Mouse (Mus musculus) thymus, postnatal 0 days (tissue): ENCODE measurements at regions not wholly inside any gene's neighbourhood (a gene's known extent, or its start where the extent isn't known, plus 50 kb on each side); places are given as distances from the start of the nearest gene placed in this dataset.
A peak's percentile ranks its signal among the peaks of the same experiment; 100 is the strongest.

Experiments used
- DNase-seq: peaks from one replicate; pipeline ENCODE4 v3.0.0-alpha.2; 2015; ENCODE audit warnings: low spot score

GRCm38 (mm10) chr8:115626396-115627136 lies 81.0 kb downstream of the Maf start:
- no peak for DNase-seq

- DNase-seq = no peak
Measured at GRCm38 (mm10) chr8:115625072-115625471, 82.5 kb downstream of the Maf start.

GRCm38 (mm10) chr8:115618049-115618760 lies 89.4 kb downstream of the Maf start:
- DNase-seq = peak; percentile 86

- DNase-seq = no peak
Measured at GRCm38 (mm10) chr8:115616871-115617605, 90.6 kb downstream of the Maf start.

- DNase-seq = no peak
Measured at GRCm38 (mm10) chr8:115613946-115614584, 93.5 kb downstream of the Maf start.

GRCm38 (mm10) chr8:115612119-115612518 lies 95.5 kb downstream of the Maf start:
- DNase-seq = no peak

GRCm38 (mm10) chr8:115599771-115600170 lies 107.8 kb downstream of the Maf start:
- no peak for DNase-seq

GRCm38 (mm10) chr8:115597226-115597953 lies 110.2 kb downstream of the Maf start:
- DNase-seq = no peak

GRCm38 (mm10) chr8:115589721-115590120 lies 117.9 kb downstream of the Maf start:
- DNase-seq = no peak

GRCm38 (mm10) chr8:115589076-115589475 lies 118.5 kb downstream of the Maf start:
- no peak for DNase-seq

- no peak for DNase-seq
Measured at GRCm38 (mm10) chr8:115584311-115584907, 123.2 kb downstream of the Maf start.

- DNase-seq = no peak
Measured at GRCm38 (mm10) chr8:115583221-115583620, 124.4 kb downstream of the Maf start.

- DNase-seq = no peak
Measured at GRCm38 (mm10) chr8:115581940-115582517, 125.6 kb downstream of the Maf start.

- no peak for DNase-seq
Measured at GRCm38 (mm10) chr8:115568394-115568793, 139.2 kb downstream of the Maf start.

GRCm38 (mm10) chr8:115565768-115566167 lies 141.8 kb downstream of the Maf start:
- no peak for DNase-seq

- DNase-seq = no peak
Measured at GRCm38 (mm10) chr8:115562362-115562761, 145.2 kb downstream of the Maf start.

GRCm38 (mm10) chr8:115560985-115561916 lies 146.3 kb downstream of the Maf start:
- no peak for DNase-seq

GRCm38 (mm10) chr8:115555452-115555851 lies 152.1 kb downstream of the Maf start:
- DNase-seq = no peak

- DNase-seq = no peak
Measured at GRCm38 (mm10) chr8:115554185-115554584, 153.4 kb downstream of the Maf start.
